ENCODE assay signal across 23 mouse cellular contexts in the genomic region with DNA sequence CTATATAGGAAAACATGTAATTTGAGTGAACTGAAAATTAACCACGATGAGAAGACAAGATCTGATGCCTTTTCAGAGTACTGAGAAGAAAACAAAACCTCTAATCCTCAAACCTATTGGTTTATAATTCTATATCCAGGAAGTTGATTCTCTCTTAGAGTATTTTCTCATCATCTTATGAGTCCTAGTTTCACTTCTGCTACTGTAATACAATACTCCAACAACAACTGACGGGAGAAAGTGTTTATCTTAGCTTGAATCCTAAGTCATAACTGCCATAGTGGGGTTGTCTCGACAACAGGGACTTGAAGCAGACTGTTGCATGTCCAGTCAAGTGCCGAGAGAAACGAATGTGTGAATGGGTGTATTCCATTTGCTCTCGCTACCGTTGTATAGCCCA.
A peak's percentile ranks its signal among the peaks of the same experiment; 100 is the strongest.
DNase-seq lines count a peak whose midpoint lies in the region; ATAC-seq and TF ChIP-seq lines count a peak whose summit lies in the region.
"Had no signal": no experiment of that assay in that cellular context is flagged by ENCODE, and none has a peak within 500 bp of the region (broad histone marks: within the 10 kb centered on the region; RNA-seq: fewer than 3 reads in every experiment).

No protein-coding gene starts in this region.

- peaks cover 2% of the 10 kb centered on the region for H3K27me3 ChIP-seq in CH12.LX (replicated peaks)
- H3K27me3 ChIP-seq in heart, embryonic 12.5 days (replicated peaks), result no peaks in the 10 kb centered on the region
- H3K27me3 ChIP-seq: embryonic facial prominence, embryonic 13.5 days; forebrain, embryonic 13.5 days; forebrain, embryonic 15.5 days had no signal

- peak; percentile 15 for DNase-seq in CH12.LX (ENCODE audit: extremely low read depth)
- DNase-seq in spleen, postnatal 14 days (ENCODE audit: low spot score in 2 of 2), result no peak
- DNase-seq in gastrocnemius, adult 2 months, result no peak
- DNase-seq: adrenal gland, adult 8-10 months; adrenal gland, postnatal 14 days; adrenal gland, postnatal 36 days; cerebellum, adult 11 months; cerebellum, adult 18-20 months; cerebellum, adult 8-10 months; cerebellum, adult 9-11 months; cerebellum, postnatal 14 days; cerebellum, postnatal 36 days; forebrain, postnatal 0 days had no signal

- in situ Hi-C loops in CH12.LX (cut with MboI; ENCODE audit: low pct_ligation_motif_present, low pct_unique_long_range_greater_than_20kb, low sequenced_read_pairs), result no loop called here

- ATAC-seq in granulocyte monocyte progenitor cell, adult 5-6 weeks (replicated peaks; ENCODE audit: poor library complexity, severe bottlenecking), result peak; percentile 87
- peak; percentile 52 for ATAC-seq in megakaryocyte progenitor cell, adult 5-6 weeks (replicated peaks; ENCODE audit: poor library complexity)
- no peak for ATAC-seq in heart, embryonic 12.5 days (ENCODE audit: insufficient number of reproducible peaks, low FRiP score)
- ATAC-seq: activated CD4-positive, CD25-positive, alpha-beta regulatory T cell, adult 4 months; forebrain, embryonic 13.5 days; forebrain, embryonic 15.5 days; forebrain, postnatal 0 days; Patski had no signal

- H3K4me1 ChIP-seq in CH12.LX (ENCODE audit: control insufficient read depth in 1 of 2, insufficient read depth in 2 of 2), result peaks cover 0 to 27% of the 10 kb centered on the region in 2 experiments; a peak in 2 of 4 replicates
- peaks cover 7% of the 10 kb centered on the region for H3K4me1 ChIP-seq in bone marrow macrophage, adult 2 months (ENCODE audit: control insufficient read depth, insufficient read depth, low read length)
- H3K4me1 ChIP-seq in heart, embryonic 12.5 days (replicated peaks), result no peaks in the 10 kb centered on the region
- H3K4me1 ChIP-seq: embryonic facial prominence, embryonic 13.5 days; forebrain, embryonic 13.5 days; forebrain, embryonic 15.5 days had no signal

- no peak for TF ChIP-seq POLR2A in CH12.LX (IDR thresholded peaks at IDR 0.05; ENCODE audit: low read depth, low read length)
- no peak for TF ChIP-seq POLR2A in bone marrow macrophage, adult 2 months (IDR thresholded peaks at IDR 0.05; ENCODE audit: borderline replicate concordance, low read depth, low read length)

- no peaks in the 10 kb centered on the region for H3K9me3 ChIP-seq in CH12.LX (replicated peaks; ENCODE audit: low read length)
- H3K9me3 ChIP-seq in heart, embryonic 12.5 days (replicated peaks), result no peaks in the 10 kb centered on the region
- H3K9me3 ChIP-seq: embryonic facial prominence, embryonic 13.5 days; forebrain, embryonic 13.5 days; forebrain, embryonic 15.5 days had no signal

- intact Hi-C loops in gastrocnemius, adult 2 months (cut with DNase I), result no loop called here

- 74% methylated on average over 7 of the region's 7 CpGs for WGBS in heart, embryonic 12.5 days

- TF ChIP-seq EP300 in CH12.LX (IDR thresholded peaks at IDR 0.05; ENCODE audit: low read length), result no peak

- no peaks in the 10 kb centered on the region for H3K36me3 ChIP-seq in CH12.LX (replicated peaks in 1 of 2; ENCODE audit: control insufficient read depth in 1 of 2, insufficient read depth in 1 of 2, low read length in 1 of 2)
- H3K36me3 ChIP-seq in heart, embryonic 12.5 days, result no peaks in the 10 kb centered on the region
- H3K36me3 ChIP-seq: embryonic facial prominence, embryonic 13.5 days; forebrain, embryonic 15.5 days; G1E had no signal

- H3K4me2 ChIP-seq in CH12.LX (ENCODE audit: insufficient read depth, low read depth, poor library complexity, severe bottlenecking), result no peak overlapping the region
- H3K4me2 ChIP-seq in heart, embryonic 12.5 days, result no peak overlapping the region
- H3K4me2 ChIP-seq: embryonic facial prominence, embryonic 13.5 days; forebrain, embryonic 13.5 days; forebrain, embryonic 15.5 days had no signal

- H3K4me3 ChIP-seq in CH12.LX (replicated peaks in 1 of 3; ENCODE audit: low read depth in 2 of 3, low read length in 2 of 3, poor library complexity in 1 of 3), result no peak overlapping the region
- no peak overlapping the region for H3K4me3 ChIP-seq in bone marrow macrophage, adult 2 months (ENCODE audit: insufficient read depth, low read length)
- no peak overlapping the region for H3K4me3 ChIP-seq in heart, embryonic 12.5 days
- no peak overlapping the region for H3K4me3 ChIP-seq in gastrocnemius, adult 2 months
- H3K4me3 ChIP-seq: embryonic facial prominence, embryonic 13.5 days; forebrain, embryonic 13.5 days; forebrain, embryonic 15.5 days had no signal

- dilution Hi-C loops in CH12.LX (cut with MboI; ENCODE audit: extremely low pct_ligation_motif_present, extremely low pct_unique_long_range_greater_than_20kb, low sequenced_read_pairs), result no loop called here

- no peak overlapping the region for H3K9ac ChIP-seq in CH12.LX (ENCODE audit: insufficient read depth, low read depth)
- no peak overlapping the region for H3K9ac ChIP-seq in heart, embryonic 12.5 days
- H3K9ac ChIP-seq: embryonic facial prominence, embryonic 13.5 days; forebrain, embryonic 13.5 days; forebrain, embryonic 15.5 days; forebrain, postnatal 0 days had no signal

- no peak overlapping the region for H3K27ac ChIP-seq in CH12.LX (ENCODE audit: insufficient read depth, low read depth)
- 0 out of 2 replicates have a peak overlapping the region, but pooled peaks have one; percentile 36 for H3K27ac ChIP-seq in bone marrow macrophage, adult 2 months (ENCODE audit: insufficient read depth, low read depth, low read length)
- H3K27ac ChIP-seq in heart, embryonic 12.5 days (ENCODE audit: poor library complexity, severe bottlenecking), result no peak overlapping the region
- no peak overlapping the region for H3K27ac ChIP-seq in gastrocnemius, adult 2 months
- H3K27ac ChIP-seq: embryonic facial prominence, embryonic 13.5 days; forebrain, embryonic 13.5 days; forebrain, embryonic 15.5 days had no signal

- no peaks in the 10 kb centered on the region for H3K79me2 ChIP-seq in CH12.LX (replicated peaks; ENCODE audit: control insufficient read depth, extremely low read depth, insufficient read depth, poor library complexity, severe bottlenecking)

- TF ChIP-seq CTCF in CH12.LX (conservative IDR thresholded peaks at IDR 0.05 in 1 of 2, IDR thresholded peaks at IDR 0.05 in 1 of 2; ENCODE audit: low read depth in 2 of 2, low read length in 2 of 2), result no peak
- no peak for TF ChIP-seq CTCF in bone marrow macrophage, adult 2 months (IDR thresholded peaks at IDR 0.05; ENCODE audit: low read depth, low read length)
- TF ChIP-seq CTCF in gastrocnemius, adult 2 months (IDR thresholded peaks at IDR 0.05), result no peak

- TF ChIP-seq RAD21 in CH12.LX (IDR thresholded peaks at IDR 0.05; ENCODE audit: low read depth, low read length), result no peak

TF ChIP-seq in CH12.LX, 34 proteins besides CTCF, POLR2A, EP300 and RAD21:
- TF ChIP-seq MEF2A (IDR thresholded peaks at IDR 0.05; ENCODE audit: borderline replicate concordance, low read depth, low read length) (no peak), MXI1 (IDR thresholded peaks at IDR 0.05; ENCODE audit: low read depth, low read length) (no peak), MYC (IDR thresholded peaks at IDR 0.05; ENCODE audit: low read depth, low read length) (no peak), NELFE (IDR thresholded peaks at IDR 0.05; ENCODE audit: low read depth, low read length) (no peak), HCFC1 (IDR thresholded peaks at IDR 0.05; ENCODE audit: low read depth, low read length) (no peak), IRF4 (IDR thresholded peaks at IDR 0.05; ENCODE audit: low read depth, low read length) (peak; percentile 39; the same call in 1 of the 2 replicates), NRF1 (IDR thresholded peaks at IDR 0.05; ENCODE audit: low read depth, low read length) (no peak)
